ENCODE assay signal across 8 mouse cellular contexts in the genomic region with DNA sequence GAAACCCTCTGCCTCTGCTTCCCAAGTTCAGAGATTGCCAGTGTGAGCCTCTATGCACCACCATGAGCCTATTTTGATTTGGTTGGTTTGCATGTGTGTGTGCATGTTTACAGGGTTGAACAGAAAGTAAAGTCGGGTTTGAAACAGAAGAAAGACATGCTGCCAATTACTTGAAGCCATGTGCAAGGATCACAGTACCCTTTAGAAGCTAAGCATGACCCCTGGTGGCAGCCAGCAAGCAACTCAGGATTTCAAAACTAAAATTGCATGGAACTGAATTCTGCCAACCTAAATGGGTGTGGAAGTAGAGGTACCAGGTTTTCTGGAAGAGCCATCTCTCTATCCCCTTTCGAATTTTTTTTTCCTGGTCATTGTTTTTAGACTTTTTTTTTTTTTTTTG. TPM values are rescaled to one million over a fixed set of nuclear protein-coding genes. Genes with fewer than 3 reads are reported as not detected.
A peak's percentile ranks its signal among the peaks of the same experiment; 100 is the strongest.
DNase-seq lines count a peak whose midpoint lies in the region; ATAC-seq and TF ChIP-seq lines count a peak whose summit lies in the region.

No protein-coding gene starts in this region.

- H3K9ac ChIP-seq in intestine, embryonic 16.5 days (ENCODE audit: low read depth, low read length), result no peak overlapping the region

- 51% methylated on average over 2 of the region's 2 CpGs for WGBS in intestine, embryonic 16.5 days

- DNase-seq in gastrocnemius, adult 2 months, result peak; percentile 29
- no peak for DNase-seq in gastrocnemius, adult 8-10 months (ENCODE audit: low spot score in 2 of 2)
- DNase-seq in urinary bladder, postnatal 36 days (ENCODE audit: low spot score in 2 of 2), result peak; percentile 5 to 23
- no peak for DNase-seq in urinary bladder, adult 18-20 months (ENCODE audit: low spot score in 2 of 2)
- peak; percentile 19 for DNase-seq in fibroblast of lung, adult 2 months (ENCODE audit: low read depth)
- DNase-seq in lung, postnatal 4 days, result peak; percentile 20 to 40
- DNase-seq in ovary, postnatal 10 days (ENCODE audit: low spot score), result no peak

- peak overlapping the region; percentile 38; the same call in 1 of the 2 replicates for H3K27ac ChIP-seq in gastrocnemius, adult 2 months
- H3K27ac ChIP-seq in intestine, embryonic 16.5 days (ENCODE audit: low read length), result no peak overlapping the region

- H3K27me3 ChIP-seq in intestine, embryonic 16.5 days (replicated peaks; ENCODE audit: control insufficient read depth, insufficient read depth, low read length), result no peaks in the 10 kb centered on the region

- no peak for ATAC-seq in intestine, embryonic 16.5 days

- peak overlapping the region; percentile 43 for H3K4me3 ChIP-seq in gastrocnemius, adult 2 months
- no peak overlapping the region for H3K4me3 ChIP-seq in intestine, embryonic 16.5 days (ENCODE audit: low read length)

- no peak overlapping the region for H3K4me2 ChIP-seq in intestine, embryonic 16.5 days (ENCODE audit: low read depth, low read length)

- intact Hi-C loops in gastrocnemius, adult 2 months (cut with DNase I), result loop anchor here (2.0 kb wide), 1 partner anchor 118 kb away; no protein-coding TSS in a partner anchor

- H3K36me3 ChIP-seq in intestine, embryonic 16.5 days (ENCODE audit: control insufficient read depth, insufficient read depth, low read length), result no peaks in the 10 kb centered on the region

- no peaks in the 10 kb centered on the region for H3K9me3 ChIP-seq in intestine, embryonic 16.5 days (ENCODE audit: control insufficient read depth, low read length)

- peak; percentile 70 for TF ChIP-seq CTCF in gastrocnemius, adult 2 months (IDR thresholded peaks at IDR 0.05)

- H3K4me1 ChIP-seq in intestine, embryonic 16.5 days (ENCODE audit: control insufficient read depth, insufficient read depth, low read length), result no peaks in the 10 kb centered on the region

RNA-seq across cellular contexts. Expression of a gene that starts 33.0 kb away (rescaled TPM):
- 10 to 100 TPM; 23.3 to 27.9 TPM for total RNA-seq in gastrocnemius, adult 2 months (2021)
- total RNA-seq in gastrocnemius, adult 8-10 months (2022), result 10 to 100 TPM; 21.0 to 24.9 (median 24.1) TPM
- polyA plus RNA-seq in intestine, embryonic 16.5 days (2015; fragmentation: Nextera tagmentation; extraction: Ambion mirVana), result 6.9 and 8.1 TPM in 2 replicates

Comparison
In these comparisons a context has a peak if more than half of its experiments do, and no peak if none do; other contexts are left out.
1. DNase-seq: peak in gastrocnemius, adult 2 months (single experiment), urinary bladder, postnatal 36 days (2 of 2), fibroblast of lung, adult 2 months (single experiment) and lung, postnatal 4 days (2 of 2); none in gastrocnemius, adult 8-10 months (0 of 2), urinary bladder, adult 18-20 months (0 of 2) and ovary, postnatal 10 days (single experiment).